Mouse (Mus musculus): Measurements from ENCODE around the gene Tec.

DNA sequence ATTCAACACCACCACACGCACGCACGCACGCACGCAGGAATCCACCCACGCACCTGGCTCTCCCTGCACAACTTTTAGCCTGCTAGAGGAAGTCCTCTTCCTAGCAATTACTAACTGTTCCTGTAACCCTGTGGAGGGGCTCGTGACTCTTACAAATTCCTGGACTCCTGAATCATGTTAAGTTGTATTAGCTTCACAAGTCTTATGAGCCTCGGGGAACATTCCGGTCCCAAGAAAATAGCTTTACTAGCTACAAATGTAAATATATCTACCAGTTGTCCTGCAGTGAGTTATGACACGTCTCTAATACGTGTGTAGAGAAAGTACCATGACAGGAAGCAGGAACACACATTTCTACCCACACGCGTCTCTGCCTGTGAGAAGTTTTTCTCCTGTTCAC, 158.8 kb downstream of the Tec start:
- no peak for TF ChIP-seq CHD2 (IDR thresholded peaks at IDR 0.05; ENCODE audit: low read depth, low read length)
- no peak for TF ChIP-seq ZNF384 (IDR thresholded peaks at IDR 0.05; ENCODE audit: low read depth, low read length)
- TF ChIP-seq HCFC1 (IDR thresholded peaks at IDR 0.05; ENCODE audit: borderline replicate concordance, insufficient read depth, low read length): no peak

Data from ES-E14 (cell line).